Mouse (Mus musculus) erythroblast, embryonic 14.5 days (primary cell): ENCODE data around the gene Zfp386.
"Not testable (repeated sequence)": the region's sequence is repeated elsewhere in the genome, so short reads cannot be mapped to it uniquely, and the experiment has no call there.

Source experiments
- GATA1 ChIP-seq: IDR thresholded peaks from 2 replicates; pipeline ENCODE4 v1.6.1; 2012; ENCODE audit warnings: low read length, inconsistent platforms, mixed read lengths
- TAL1 ChIP-seq: IDR thresholded peaks from 3 replicates; pipeline ENCODE4 v1.6.1; 2012; ENCODE audit warnings: low read length, inconsistent platforms, mixed read lengths

GRCm38 (mm10) chr12:115999784-116000183, 47.7 kb upstream of the Zfp386 start:
- TF ChIP-seq GATA1, TAL1: not testable (repeated sequence)
